Mouse (Mus musculus) mouse embryonic stem cell (cell line): ENCODE results near the gene Orm2.

Source experiments
- in situ Hi-C, 2 experiments: fragments of 300-500 bp; cut with MboI; formaldehyde crosslinking; loops; 1 replicate in 1 of 2; 3 replicates in 1 of 2; pipeline ENCODE4 v1.14.3; 2019 to 2020; ENCODE audit warnings: low sequenced_read_pairs in 2 of 2, low pct_unique_long_range_greater_than_20kb in 1 of 2, mixed read lengths in 1 of 2; ENCODE audit not compliant: unreplicated experiment in 1 of 2

Gene Orm2

GRCm38 (mm10) chr4:63371890-63372289 is 9.6 kb downstream of the Orm2 start:
- in situ Hi-C loops = loop anchor here in 1 of 2 experiments (25.0 kb wide), 1 partner anchor 565 kb away; no protein-coding TSS in a partner anchor

GRCm38 (mm10) chr4:63373404-63373803 is 11.2 kb downstream of the Orm2 start:
- in situ Hi-C loops = loop anchor here in 1 of 2 experiments (25.0 kb wide), 1 partner anchor 564 kb away; no protein-coding TSS in a partner anchor

GRCm38 (mm10) chr4:63374331-63374730 is 12.1 kb downstream of the Orm2 start:
- in situ Hi-C loops = loop anchor here in 1 of 2 experiments (25.0 kb wide), 1 partner anchor 563 kb away; no protein-coding TSS in a partner anchor

- in situ Hi-C loops = no loop called here
Observed at GRCm38 (mm10) chr4:63375367-63375766, 13.1 kb downstream of the Orm2 start.

- in situ Hi-C loops = no loop called here
Observed at GRCm38 (mm10) chr4:63377483-63377882, 15.2 kb downstream of the Orm2 start.

GRCm38 (mm10) chr4:63382676-63383369 is 20.6 kb downstream of the Orm2 start:
- in situ Hi-C loops = no loop called here

GRCm38 (mm10) chr4:63383474-63383873 is 21.2 kb downstream of the Orm2 start:
- in situ Hi-C loops = no loop called here

- in situ Hi-C loops = no loop called here
Observed at GRCm38 (mm10) chr4:63384262-63384661, 22.0 kb downstream of the Orm2 start.

- in situ Hi-C loops = no loop called here
Observed at GRCm38 (mm10) chr4:63385253-63385652, 23.0 kb downstream of the Orm2 start.

- in situ Hi-C loops = no loop called here
Observed at GRCm38 (mm10) chr4:63385784-63386183, 23.5 kb downstream of the Orm2 start.

- in situ Hi-C loops = no loop called here
Observed at GRCm38 (mm10) chr4:63388029-63388428, 25.8 kb downstream of the Orm2 start.

GRCm38 (mm10) chr4:63389121-63389886 is 27.1 kb downstream of the Orm2 start:
- in situ Hi-C loops = no loop called here

GRCm38 (mm10) chr4:63389887-63390528 is 27.8 kb downstream of the Orm2 start:
- in situ Hi-C loops = no loop called here

GRCm38 (mm10) chr4:63391322-63391721 is 29.1 kb downstream of the Orm2 start:
- in situ Hi-C loops = no loop called here

- in situ Hi-C loops = no loop called here
Observed at GRCm38 (mm10) chr4:63397981-63398537, 35.8 kb downstream of the Orm2 start.

- in situ Hi-C loops = no loop called here
Observed at GRCm38 (mm10) chr4:63398854-63399609, 36.8 kb downstream of the Orm2 start.

GRCm38 (mm10) chr4:63399691-63400270 is 37.5 kb downstream of the Orm2 start:
- in situ Hi-C loops = loop anchor here in 1 of 2 experiments (25.0 kb wide), 1 partner anchor 538 kb away; no protein-coding TSS in a partner anchor
